Mouse (Mus musculus) frontal cortex, adult (tissue): ENCODE results near the gene Paxbp1.

Experiments
- ATAC-seq: cut with Nextera tagmentation; 2 replicates; pipeline ENCODE4 v1.9.2; 2017; ENCODE audit warnings: mild to moderate bottlenecking, moderate library complexity, mixed read lengths; ENCODE audit not compliant: low TSS enrichment

Gene Paxbp1

DNA sequence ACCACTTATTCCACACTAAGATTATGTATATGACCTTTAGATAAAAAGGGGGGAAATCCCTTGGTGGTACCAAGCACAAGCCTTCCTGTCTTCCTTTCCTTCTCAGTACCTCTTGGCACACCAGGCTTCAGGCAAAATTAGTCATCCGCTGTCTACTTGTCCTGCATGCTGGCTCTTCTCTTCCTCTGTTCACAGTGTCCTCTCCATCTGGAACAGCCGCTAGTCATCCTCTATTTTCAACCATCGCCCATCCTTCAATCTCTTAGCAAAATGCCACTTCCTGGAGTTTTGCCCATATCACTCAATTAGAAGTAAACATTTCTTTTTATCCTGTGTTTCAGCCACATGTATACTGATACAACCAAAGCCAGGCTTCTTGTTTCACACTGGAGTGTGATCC, 46.5 kb downstream of the Paxbp1 start:
- ATAC-seq = peak; percentile 81

DNA sequence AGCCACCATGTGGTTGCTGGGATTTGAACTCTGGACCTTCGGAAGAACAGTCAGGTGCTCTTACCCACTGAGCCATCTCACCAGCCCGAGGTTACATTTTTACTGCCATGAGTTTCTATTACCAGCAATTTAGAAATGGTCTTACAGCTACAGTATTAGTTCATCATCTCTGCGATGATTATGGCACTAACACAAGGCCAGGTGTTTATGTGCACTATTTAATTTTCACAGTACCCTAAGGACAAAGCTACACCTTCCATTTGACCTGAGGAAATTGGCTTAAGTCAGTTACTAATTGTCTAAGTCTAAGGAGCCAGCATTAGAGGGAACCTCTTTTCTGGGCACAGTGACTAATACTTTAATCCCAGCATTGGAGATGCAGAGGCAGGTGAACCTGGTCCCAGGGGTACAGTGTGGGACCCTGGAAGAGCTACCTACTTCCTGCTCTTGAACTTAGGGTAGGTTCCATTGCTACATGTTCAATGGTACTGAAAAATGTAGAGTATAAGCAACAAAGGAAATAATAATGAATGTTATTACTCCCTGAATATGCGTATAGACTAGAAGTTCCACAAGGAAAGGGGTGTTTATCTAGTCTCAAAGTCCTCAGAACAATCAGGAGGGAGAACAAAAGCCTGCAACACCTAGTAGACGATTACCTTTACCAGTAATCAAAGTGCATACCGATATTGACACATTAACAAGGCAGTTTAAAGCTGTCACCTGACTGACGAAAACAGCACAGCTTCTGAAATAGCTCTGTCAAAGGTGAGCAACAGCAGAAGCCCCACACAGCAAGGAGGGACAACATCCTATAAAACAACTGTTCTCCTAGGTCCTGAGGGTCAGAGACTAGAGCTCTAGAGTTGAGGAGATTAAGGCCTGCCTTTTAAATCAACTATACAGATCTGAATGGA, 47.8 kb downstream of the Paxbp1 start:
- ATAC-seq = no peak

DNA sequence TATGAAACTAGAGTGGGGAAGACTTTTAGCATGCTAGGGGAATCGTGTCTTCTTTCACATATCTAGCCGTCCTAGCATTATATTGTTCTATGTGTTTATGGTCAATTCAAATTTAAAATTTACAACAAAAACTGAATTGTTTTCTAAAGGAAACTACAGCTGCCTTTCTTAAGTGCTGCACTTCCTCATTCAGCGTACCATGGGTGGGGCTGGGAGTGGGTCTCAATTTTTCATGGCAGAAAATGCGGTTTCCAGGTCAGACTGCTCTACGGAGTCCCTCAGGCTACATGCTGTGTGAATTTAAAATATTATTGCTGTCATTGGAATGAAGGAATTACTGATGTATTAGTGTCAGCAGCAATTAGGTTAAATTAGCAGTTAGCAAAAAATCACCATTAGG, 48.8 kb downstream of the Paxbp1 start:
- ATAC-seq = no peak

DNA sequence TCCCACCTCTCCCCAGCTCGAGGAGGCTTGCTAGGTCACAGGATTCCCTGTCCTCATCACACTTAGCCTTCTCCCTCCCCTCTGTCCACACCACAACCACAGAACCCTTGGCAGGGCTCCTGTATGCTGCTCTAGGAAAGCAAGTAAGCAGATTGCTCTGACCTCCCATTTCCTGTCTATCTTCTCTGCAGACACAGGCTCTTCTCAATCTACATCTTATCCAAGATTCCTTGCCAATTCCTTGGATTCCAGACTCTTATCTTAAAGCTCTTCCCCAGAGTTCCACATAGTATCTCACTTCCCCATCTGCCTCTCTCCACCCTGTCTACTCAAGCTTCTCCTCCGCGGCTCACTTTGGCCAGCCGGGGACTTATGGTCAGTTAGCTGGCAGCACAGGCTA, 49.3 kb downstream of the Paxbp1 start:
- peak; percentile 42; the same call in 1 of the 2 replicates for ATAC-seq

DNA sequence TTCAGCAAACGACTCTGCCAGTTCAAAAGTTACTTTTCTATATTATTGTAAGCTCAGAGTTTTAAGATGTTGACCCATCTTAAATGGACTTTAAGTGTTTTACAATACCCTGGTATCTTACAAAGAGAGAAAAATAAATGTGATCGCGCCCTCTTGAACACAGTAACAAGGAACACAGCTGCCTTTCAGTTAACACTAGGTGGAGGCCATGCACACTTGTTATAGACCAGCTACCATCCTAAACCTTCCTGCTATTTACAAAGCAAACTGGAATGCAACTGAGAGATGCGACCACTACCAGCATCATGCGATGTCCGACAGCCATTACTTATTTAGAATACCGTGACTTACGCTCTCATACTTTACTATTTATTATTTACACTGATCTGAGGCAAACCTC, 55.2 kb downstream of the Paxbp1 start:
- no peak for ATAC-seq

DNA sequence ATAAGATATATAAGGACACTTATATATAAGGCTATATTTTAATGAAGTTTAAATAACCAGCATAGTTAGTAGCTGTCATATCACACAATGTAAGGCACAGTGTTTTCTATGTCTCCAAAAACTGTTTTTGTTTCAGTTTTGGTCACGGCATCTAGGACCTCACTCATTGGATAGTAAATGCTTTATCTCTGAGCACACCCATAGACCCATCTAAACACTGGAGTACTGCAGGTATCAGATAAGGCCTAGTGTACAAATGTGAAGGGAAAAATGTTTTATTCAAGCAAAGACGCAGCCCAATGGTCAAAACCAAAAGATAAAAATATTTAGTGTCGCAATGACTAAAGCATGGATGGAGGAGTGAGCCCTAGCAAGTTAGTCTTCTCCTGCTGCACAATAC, 55.7 kb downstream of the Paxbp1 start:
- ATAC-seq = no peak

DNA sequence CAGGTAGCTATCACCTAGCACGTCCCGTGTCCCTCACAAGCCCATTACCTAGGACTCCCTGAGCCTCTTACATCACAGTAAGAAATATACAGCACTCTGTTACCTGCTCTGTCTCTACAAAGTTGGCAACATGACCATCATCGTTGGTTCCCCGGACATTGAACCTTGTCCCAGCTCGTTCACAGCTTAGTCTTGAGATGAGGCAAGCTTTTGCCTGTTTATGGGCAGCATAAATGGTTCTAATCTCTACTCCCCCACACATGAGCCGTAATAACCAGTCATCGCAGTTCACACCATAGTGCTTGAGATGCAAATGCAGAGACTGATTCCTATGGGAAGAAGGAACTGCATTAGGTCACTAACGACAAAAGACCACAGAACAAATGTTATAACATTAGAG, 56.3 kb downstream of the Paxbp1 start:
- ATAC-seq = no peak

DNA sequence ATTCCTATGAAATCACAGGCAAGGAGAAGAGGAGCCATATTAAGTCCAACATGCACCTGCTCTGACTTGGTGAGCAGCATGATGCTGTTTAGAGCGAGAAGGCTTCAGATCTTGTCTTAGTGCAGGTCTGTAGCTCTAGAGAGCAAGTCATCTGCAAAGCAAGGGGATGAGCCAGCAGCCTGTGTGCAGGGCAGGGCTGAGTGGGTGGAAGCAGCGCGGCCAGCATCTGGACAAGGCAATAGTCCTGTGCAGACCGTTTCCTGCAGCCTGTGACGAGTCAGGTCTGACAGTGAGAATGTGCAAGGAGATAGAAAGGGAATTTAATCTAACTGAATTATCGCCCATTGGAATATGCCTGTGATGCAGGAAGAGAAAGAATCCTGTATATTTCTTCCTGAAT, 73.3 kb downstream of the Paxbp1 start:
- peak; percentile 84 for ATAC-seq

DNA sequence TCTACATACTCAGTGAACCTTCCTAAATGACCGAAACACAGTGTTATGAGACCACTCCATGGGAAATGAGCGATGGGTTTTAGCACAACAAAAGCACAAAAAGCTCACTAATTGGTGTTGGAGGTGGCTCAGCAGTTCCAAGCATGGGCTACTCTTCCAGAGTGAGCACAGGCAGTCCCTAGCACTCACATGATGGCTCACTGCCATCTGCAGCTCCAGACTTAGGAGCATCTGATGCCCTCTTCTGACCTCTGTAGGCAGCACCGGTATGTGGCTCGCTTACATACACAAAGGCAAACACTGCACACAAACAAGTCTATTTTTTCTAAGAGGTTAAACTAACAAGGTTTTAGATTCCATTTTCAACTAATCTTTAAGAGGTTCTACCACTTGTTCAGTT, 78.1 kb downstream of the Paxbp1 start:
- ATAC-seq = no peak

DNA sequence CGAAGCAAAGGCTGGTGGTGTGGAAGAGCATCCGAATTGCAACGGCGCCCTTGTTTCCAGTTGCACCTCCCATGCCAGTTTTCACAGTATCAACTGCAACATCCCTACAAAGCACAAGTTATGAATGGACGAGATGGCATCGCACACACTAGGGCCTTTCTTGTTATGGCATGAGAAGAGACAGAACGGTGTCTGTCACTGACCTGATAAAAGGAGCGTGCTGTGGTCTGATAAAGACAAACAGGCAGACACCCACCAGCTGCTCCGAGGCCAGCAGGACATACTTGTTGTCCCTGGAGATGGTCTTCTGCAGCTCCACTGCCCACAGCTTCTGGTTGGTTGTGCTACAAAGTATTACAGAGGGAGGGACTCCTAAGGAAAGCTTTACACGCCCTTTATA, 80.0 kb downstream of the Paxbp1 start:
- ATAC-seq = no peak
